Mouse (Mus musculus) kidney, postnatal 0 days (tissue): Measurements from ENCODE around the gene Tbx4. TPM values are rescaled to one million over a fixed set of nuclear protein-coding genes. Genes with fewer than 3 reads are reported as not detected.

Experiments used
- ATAC-seq: fragments of 200-750 bp; cut with Nextera tagmentation; replicated peaks from 2 replicates; pipeline ENCODE4 v1.8.0; 2017; ENCODE audit warnings: low read depth, moderate number of reproducible peaks, moderate TSS enrichment, moderate library complexity; ENCODE audit not compliant: low FRiP score
- DNase-seq: peaks from one replicate; pipeline ENCODE4 v3.0.0-alpha.2; 2016; ENCODE audit warnings: low spot score
- H3K27ac ChIP-seq: fragments of 300-500 bp; sonication (generic); 2 replicates; pipeline ENCODE4 v1.5.1; 2014; ENCODE audit warnings: mild to moderate bottlenecking
- H3K27me3 ChIP-seq: fragments of 300-500 bp; sonication (generic); 2 replicates; pipeline ENCODE4 v1.6.1; 2014; ENCODE audit warnings: low read length, mixed read lengths; ENCODE audit not compliant: insufficient read depth
- H3K36me3 ChIP-seq: fragments of 300-500 bp; sonication (generic); 2 replicates; pipeline ENCODE4 v1.6.1; 2014; ENCODE audit warnings: low read length, mixed read lengths; ENCODE audit not compliant: insufficient read depth
- H3K4me1 ChIP-seq: fragments of 300-500 bp; sonication (generic); replicated peaks from 2 replicates; pipeline ENCODE4 v1.6.1; 2014; ENCODE audit warnings: antibody characterized with exemption, low read length, mixed read lengths; ENCODE audit not compliant: insufficient read depth
- H3K4me2 ChIP-seq: fragments of 300-500 bp; sonication (generic); 2 replicates; pipeline ENCODE4 v1.6.1; 2014; ENCODE audit warnings: mild to moderate bottlenecking, low read length, moderate library complexity, mixed read lengths
- H3K4me3 ChIP-seq: fragments of 300-500 bp; sonication (generic); replicated peaks from 2 replicates; pipeline ENCODE4 v1.5.1; 2014; ENCODE audit warnings: low read depth, low read length
- H3K9ac ChIP-seq: fragments of 300-500 bp; sonication (generic); 2 replicates; pipeline ENCODE4 v1.6.1; 2014; ENCODE audit warnings: low read depth, low read length
- H3K9me3 ChIP-seq: fragments of 300-500 bp; sonication (generic); replicated peaks from 2 replicates; pipeline ENCODE4 v1.6.1; 2016; ENCODE audit warnings: low read length, inconsistent platforms, mixed read lengths
- CTCF ChIP-seq: IDR thresholded peaks from 2 replicates; pipeline ENCODE4 v1.5.1; 2016; ENCODE audit warnings: antibody characterized with exemption, low read depth, mild to moderate bottlenecking, moderate library complexity
- WGBS: fragments of 180-500 bp; shearing (Covaris S2); extraction: QIAGEN DNeasy Blood & Tissue Kit; methylation state at CpG from one replicate; pipeline ENCODE4 v1.1.7; 2014; 5-methylcytosine and 5-hydroxymethylcytosine counted together
- polyA plus RNA-seq: library from polyadenylated mRNA; unstranded; fragments of >200 nt; fragmentation: Nextera tagmentation; extraction: Ambion mirVana; gene quantifications from 2 replicates; pipeline ENCODE4 v1.2.1, GENCODE M21; 2015

Tbx4 gene
- polyA plus RNA-seq, 1 experiment from 2014 or later = 0.07 TPM

DNA sequence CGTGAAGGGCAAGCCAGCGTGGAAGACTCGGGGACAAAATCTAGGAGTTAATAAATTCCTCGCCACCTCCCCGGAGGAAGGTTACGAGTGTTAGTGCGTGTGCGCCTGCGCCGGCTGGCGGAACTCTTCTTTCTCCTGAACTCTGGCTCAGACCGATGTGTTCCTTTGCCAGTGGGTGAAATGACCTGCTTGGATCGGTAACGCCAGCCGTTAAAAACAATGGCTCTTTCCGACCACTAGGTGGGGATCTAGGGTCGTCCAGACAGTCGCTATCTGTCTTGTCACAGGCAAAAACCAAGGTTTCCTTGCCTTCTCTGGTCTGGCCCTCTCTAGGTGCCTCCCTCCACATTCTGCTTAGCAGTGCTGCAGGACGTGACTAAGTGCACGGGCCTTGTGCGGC lies 37.2 kb upstream of the Tbx4 start:
- no peaks in the 10 kb centered on the region for H3K27me3 ChIP-seq
- H3K27ac ChIP-seq = no peak overlapping the region
- H3K4me2 ChIP-seq = peak overlapping the region; percentile 46
- no peak overlapping the region for H3K9ac ChIP-seq
- TF ChIP-seq CTCF = peak; percentile 93
- ATAC-seq = 0 out of 2 replicates have a peak, but pooled peaks have one; percentile 15
- 3% methylated on average over 21 of the region's 21 CpGs for WGBS
- H3K4me3 ChIP-seq = no peak overlapping the region
- H3K36me3 ChIP-seq = no peaks in the 10 kb centered on the region
- H3K4me1 ChIP-seq = peaks cover 12% of the 10 kb centered on the region; the same call in 1 of the 2 replicates
- no peaks in the 10 kb centered on the region for H3K9me3 ChIP-seq
- DNase-seq = peak; percentile 93

DNA sequence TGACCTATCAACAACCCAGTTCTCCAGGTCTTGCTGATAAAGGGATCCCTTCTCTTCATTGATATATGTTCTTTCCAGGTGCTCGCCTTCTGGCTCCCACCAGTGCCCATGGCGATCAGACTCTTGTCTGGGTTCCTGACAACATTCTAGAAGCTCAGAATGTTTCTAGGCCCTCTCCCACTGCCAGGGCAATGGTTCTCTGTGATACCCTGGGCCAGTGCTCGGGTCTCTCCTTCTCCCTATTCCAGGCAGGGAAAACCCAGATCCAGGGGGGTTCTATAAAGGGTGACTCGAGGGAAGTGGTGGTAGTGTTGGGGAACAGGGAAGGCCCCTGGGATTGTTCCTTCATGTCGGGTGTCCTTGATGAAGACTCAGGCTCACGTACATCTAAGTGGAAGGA lies 36.0 kb upstream of the Tbx4 start, which contains the start of gene Gm11444:
Gm11444 (minus strand) TSS at position 101 of the 400 bp plus-strand sequence.
- Histone ChIP-seq H3K4me1 (peaks cover 9% of the 10 kb centered on the region; the same call in 1 of the 2 replicates), H3K36me3 (no peaks in the 10 kb centered on the region), H3K4me3 (no peak within 1 kb of the TSS), H3K9ac (no peak within 1 kb of the TSS), H3K4me2 (peak within 1 kb of the TSS; percentile 46; the same call in 1 of the 2 replicates), H3K27me3 (no peaks in the 10 kb centered on the region), H3K27ac (no peak within 1 kb of the TSS), H3K9me3 (no peaks in the 10 kb centered on the region)
- WGBS = 96% methylated on average over 6 of the region's 6 CpGs
- no peak for TF ChIP-seq CTCF
- DNase-seq = no peak
- no peak for ATAC-seq

- no peak overlapping the region for H3K27ac ChIP-seq
- no peak overlapping the region for H3K9ac ChIP-seq
- H3K9me3 ChIP-seq = no peaks in the 10 kb centered on the region
- peaks cover 8% of the 10 kb centered on the region; the same call in 1 of the 2 replicates for H3K4me1 ChIP-seq
- no peak for DNase-seq
- peak; percentile 48; the same call in 1 of the 2 replicates for TF ChIP-seq CTCF
- H3K4me3 ChIP-seq = no peak overlapping the region
- no peaks in the 10 kb centered on the region for H3K36me3 ChIP-seq
- no peak for ATAC-seq
- no peak overlapping the region for H3K4me2 ChIP-seq
- 46% methylated on average over 6 of the region's 6 CpGs for WGBS
- H3K27me3 ChIP-seq = no peaks in the 10 kb centered on the region
These were observed 35.5 kb upstream of the Tbx4 start for GRCm38 (mm10) chr11:85850758-85851157.

GRCm38 (mm10) chr11:85857997-85858698 lies 28.1 kb upstream of the Tbx4 start:
- no peak overlapping the region for H3K9ac ChIP-seq
- no peak for TF ChIP-seq CTCF
- 29% methylated on average over 6 of the region's 6 CpGs for WGBS
- ATAC-seq = no peak
- no peaks in the 10 kb centered on the region for H3K9me3 ChIP-seq
- H3K27me3 ChIP-seq = no peaks in the 10 kb centered on the region
- DNase-seq = no peak
- H3K36me3 ChIP-seq = no peaks in the 10 kb centered on the region
- H3K4me3 ChIP-seq = no peak overlapping the region
- no peak overlapping the region for H3K4me2 ChIP-seq
- H3K27ac ChIP-seq = no peak overlapping the region
- no peaks in the 10 kb centered on the region for H3K4me1 ChIP-seq

- no peak overlapping the region for H3K9ac ChIP-seq
- no peaks in the 10 kb centered on the region for H3K9me3 ChIP-seq
- no peak overlapping the region for H3K27ac ChIP-seq
- DNase-seq (no peak), ATAC-seq (no peak)
- H3K4me1 ChIP-seq = no peaks in the 10 kb centered on the region
- no peak overlapping the region for H3K4me2 ChIP-seq
- H3K27me3 ChIP-seq = no peaks in the 10 kb centered on the region
- H3K4me3 ChIP-seq = no peak overlapping the region
- 40% methylated on average over 7 of the region's 7 CpGs for WGBS
- TF ChIP-seq CTCF = peak; percentile 65
- H3K36me3 ChIP-seq = no peaks in the 10 kb centered on the region
These were observed 21.9 kb upstream of the Tbx4 start for GRCm38 (mm10) chr11:85864363-85864762.

DNA sequence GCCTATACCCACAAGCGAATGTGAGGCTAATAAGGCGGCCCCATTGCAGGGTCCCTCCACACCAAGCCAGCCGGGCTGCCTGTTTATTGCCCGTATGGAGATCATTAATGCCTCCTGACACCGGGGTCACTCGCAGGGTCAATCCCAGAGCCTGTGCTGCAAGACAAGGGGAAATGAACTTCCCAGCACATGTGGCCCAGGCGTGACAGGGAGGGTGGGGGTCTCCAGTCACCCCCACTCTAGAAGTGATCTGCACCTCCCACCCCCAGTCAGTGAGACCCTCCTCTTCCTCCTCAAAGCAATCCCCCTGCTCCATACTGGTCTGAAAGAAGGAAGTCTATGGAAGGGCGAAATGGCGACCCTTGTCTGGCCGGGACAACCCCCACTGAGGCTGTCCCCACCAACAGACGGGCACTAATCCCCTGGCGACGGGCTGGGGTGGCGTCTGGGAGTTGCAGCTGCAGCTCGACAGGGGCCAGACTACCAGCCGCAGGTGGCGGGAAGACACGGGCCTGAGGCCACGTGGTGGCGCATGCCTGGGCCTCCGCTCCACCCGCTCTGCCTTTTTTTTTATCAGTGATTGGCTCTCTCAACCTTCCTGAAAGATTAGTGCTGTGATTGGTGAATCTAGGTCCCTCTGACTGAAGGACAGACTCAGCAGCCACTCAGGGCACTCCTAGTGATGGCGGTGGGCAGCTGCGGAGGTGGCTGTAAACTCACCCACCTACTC lies 10.0 kb upstream of the Tbx4 start:
- no peak for DNase-seq
- 57% methylated on average over 24 of the region's 24 CpGs for WGBS
- no peak overlapping the region for H3K9ac ChIP-seq

More for the DNA sequence above, 10.0 kb upstream of the Tbx4 start:
- Histone ChIP-seq H3K36me3 (no peaks in the 10 kb centered on the region), H3K4me2 (no peak overlapping the region), H3K27ac (no peak overlapping the region), H3K9me3 (no peaks in the 10 kb centered on the region), H3K27me3 (no peaks in the 10 kb centered on the region), H3K4me1 (no peaks in the 10 kb centered on the region), H3K4me3 (no peak overlapping the region)
- no peak for ATAC-seq
- no peak for TF ChIP-seq CTCF
